Mouse (Mus musculus) layer of hippocampus, adult 9-11 months (tissue): ENCODE data around the gene E2f4.

Source experiments
- DNase-seq: peaks from one replicate; pipeline ENCODE4 v3.0.0; 2022

E2f4 gene

GRCm38 (mm10) chr8:105350186-105350585 lies 52.7 kb downstream of the E2f4 start:
- no peak for DNase-seq

- no peak for DNase-seq
Observed at GRCm38 (mm10) chr8:105353583-105354135, 56.2 kb downstream of the E2f4 start.

GRCm38 (mm10) chr8:105354549-105354948 lies 57.1 kb downstream of the E2f4 start:
- DNase-seq: no peak
